Mouse (Mus musculus) heart, adult 2 months (tissue): ENCODE data around the gene Olfr881. TPM values are rescaled to one million over a fixed set of nuclear protein-coding genes. Genes with fewer than 3 reads are reported as not detected.

Source experiments
- DNase-seq, 2 experiments: peaks; one replicate each; pipeline ENCODE4 v3.0.0; 2021
- H3K27ac ChIP-seq: fragments of 200-600 bp; 2 replicates; pipeline ENCODE4 v1.8.1; 2022
- H3K27me3 ChIP-seq: fragments of 200-500 bp; 2 replicates; pipeline ENCODE4 v1.6.1; 2012; ENCODE audit warnings: mild to moderate bottlenecking, low read length, inconsistent platforms, mixed read lengths; ENCODE audit not compliant: control insufficient read depth, insufficient read depth
- H3K36me3 ChIP-seq: fragments of 200-500 bp; 2 replicates; pipeline ENCODE4 v1.6.1; 2012; ENCODE audit warnings: low read length, inconsistent platforms; ENCODE audit not compliant: control insufficient read depth, insufficient read depth
- H3K4me1 ChIP-seq: fragments of 200-500 bp; 2 replicates; pipeline ENCODE4 v1.6.1; 2011; ENCODE audit warnings: low read length; ENCODE audit not compliant: control insufficient read depth, insufficient read depth
- H3K4me3 ChIP-seq: fragments of 200-600 bp; 2 replicates; pipeline ENCODE4 v1.8.1; 2022
- H3K79me2 ChIP-seq: fragments of 200-500 bp; replicated peaks from 2 replicates; pipeline ENCODE4 v1.6.1; 2012; ENCODE audit warnings: mild to moderate bottlenecking, inconsistent platforms, low read length, moderate library complexity, mixed read lengths; ENCODE audit not compliant: control insufficient read depth, insufficient read depth
- H3K9ac ChIP-seq: fragments of 200-500 bp; 2 replicates; pipeline ENCODE4 v1.6.1; 2012; ENCODE audit warnings: low read depth, mild to moderate bottlenecking, control low read depth, inconsistent platforms, low read length, mixed read lengths
- CTCF ChIP-seq: fragments of 200-600 bp; IDR thresholded peaks from 2 replicates; pipeline ENCODE4 v1.8.1; 2022; ENCODE audit warnings: antibody characterized with exemption, mild to moderate bottlenecking, moderate library complexity
- EP300 ChIP-seq: fragments of 200-500 bp; IDR thresholded peaks from 2 replicates; pipeline ENCODE4 v1.6.1; 2011; ENCODE audit warnings: low read depth, low read length, control low read depth; ENCODE audit not compliant: insufficient read depth
- POLR2A ChIP-seq: fragments of 200-500 bp; IDR thresholded peaks from 2 replicates; pipeline ENCODE4 v1.6.1; 2011; ENCODE audit warnings: mild to moderate bottlenecking, low read depth, low read length, control low read depth; ENCODE audit not compliant: insufficient read depth
- WGBS: fragments of 180-500 bp; shearing (Covaris S2); methylation state at CpG from one replicate; pipeline ENCODE4 v1.1.7; 2018; 5-methylcytosine and 5-hydroxymethylcytosine counted together
- intact Hi-C: fragments of 180-260 bp; cut with DNase I; formaldehyde crosslinking; loops from one replicate; pipeline ENCODE4 v1.15.1; 2025
- long read RNA-seq: library from polyadenylated mRNA; stranded (forward); transcript quantifications from one replicate; pipeline ENCODE4 v2.0.0, GENCODE M21; 2021
- polyA plus RNA-seq: library from polyadenylated mRNA; depleted of rRNA; stranded (reverse); fragments of >200 nt; gene quantifications from 2 replicates; pipeline ENCODE4 v1.2.3, GENCODE M21; 2012; rRNA removed
- total RNA-seq, 2 experiments: library from RNA; stranded (reverse); gene quantifications; 2 replicates each; pipeline ENCODE4 v1.2.3; 2021

Gene Olfr881
- total RNA-seq (not detected), polyA plus RNA-seq (not detected in 2 replicates)
- long read RNA-seq, result 0 reads

GRCm38 (mm10) chr9:37991525-37991924 is at the start of gene Olfr881:
Olfr881 (plus strand) TSS chr9:37991825.
- intact Hi-C loops, result no loop called here
- H3K79me2 ChIP-seq, result no peaks in the 10 kb centered on the region
- H3K9ac ChIP-seq, result no peak within 1 kb of the TSS
- H3K27ac ChIP-seq, result no peak within 1 kb of the TSS
- no peak within 1 kb of the TSS for H3K4me3 ChIP-seq
- no peak for DNase-seq
- no peak for TF ChIP-seq POLR2A
- TF ChIP-seq CTCF, result no peak
- TF ChIP-seq EP300, result no peak
- H3K27me3 ChIP-seq, result no peaks in the 10 kb centered on the region
- no peaks in the 10 kb centered on the region for H3K36me3 ChIP-seq
- no peaks in the 10 kb centered on the region for H3K4me1 ChIP-seq

- no peaks in the 10 kb centered on the region for H3K4me1 ChIP-seq
- TF ChIP-seq POLR2A (no peak), EP300 (no peak), CTCF (no peak)
- H3K4me3 ChIP-seq, result no peak overlapping the region
- no peaks in the 10 kb centered on the region for H3K79me2 ChIP-seq
- DNase-seq, result no peak
- H3K36me3 ChIP-seq, result no peaks in the 10 kb centered on the region
- intact Hi-C loops, result no loop called here
- no peaks in the 10 kb centered on the region for H3K27me3 ChIP-seq
- WGBS, result 34% methylated on average over 2 of the region's 2 CpGs
- no peak overlapping the region for H3K27ac ChIP-seq
- H3K9ac ChIP-seq, result no peak overlapping the region
Measured at GRCm38 (mm10) chr9:37998581-37999204, 7.1 kb downstream of the Olfr881 start.

- H3K9ac ChIP-seq, result no peak overlapping the region
- no peak for TF ChIP-seq EP300
- TF ChIP-seq CTCF, result no peak
- TF ChIP-seq POLR2A, result no peak
- WGBS, result 26% methylated on average over 1 of the region's 1 CpGs
- no peak for DNase-seq
- no peaks in the 10 kb centered on the region for H3K4me1 ChIP-seq
- no peaks in the 10 kb centered on the region for H3K36me3 ChIP-seq
- intact Hi-C loops, result no loop called here
- H3K79me2 ChIP-seq, result no peaks in the 10 kb centered on the region
- no peak overlapping the region for H3K27ac ChIP-seq
- no peak overlapping the region for H3K4me3 ChIP-seq
- H3K27me3 ChIP-seq, result no peaks in the 10 kb centered on the region
Measured at GRCm38 (mm10) chr9:38000021-38000420, 8.4 kb downstream of the Olfr881 start.

- intact Hi-C loops, result no loop called here
- TF ChIP-seq POLR2A (no peak), CTCF (no peak), EP300 (no peak)
- 70% methylated on average over 1 of the region's 1 CpGs for WGBS
Measured at GRCm38 (mm10) chr9:38025508-38025907, 33.9 kb downstream of the Olfr881 start, which contains the start of gene Olfr883. Olfr883 (plus strand) TSS chr9:38025808.

More at GRCm38 (mm10) chr9:38025508-38025907, 33.9 kb downstream of the Olfr881 start, which contains the start of gene Olfr883:
- H3K4me3 ChIP-seq, result no peak within 1 kb of the TSS
- no peaks in the 10 kb centered on the region for H3K4me1 ChIP-seq
- no peaks in the 10 kb centered on the region for H3K36me3 ChIP-seq
- DNase-seq, result no peak
- no peaks in the 10 kb centered on the region for H3K27me3 ChIP-seq
- H3K79me2 ChIP-seq, result no peaks in the 10 kb centered on the region
- no peak within 1 kb of the TSS for H3K27ac ChIP-seq
- H3K9ac ChIP-seq, result no peak within 1 kb of the TSS

Other genes with a start within 250 kb of the Olfr881 start
- not detected for gene Olfr874, start 246.7 kb upstream of the Olfr881 start, total RNA-seq
- not detected in 2 replicates for gene Olfr874, start 246.7 kb upstream of the Olfr881 start, polyA plus RNA-seq
- not detected for gene Olfr875, start 220.0 kb upstream of the Olfr881 start, total RNA-seq
- not detected in 2 replicates for gene Olfr875, start 220.0 kb upstream of the Olfr881 start, polyA plus RNA-seq
- gene Olfr876, start 188.8 kb upstream of the Olfr881 start, total RNA-seq, result not detected
- gene Olfr876, start 188.8 kb upstream of the Olfr881 start, polyA plus RNA-seq, result not detected in 2 replicates
- not detected for gene Olfr877, start 137.6 kb upstream of the Olfr881 start, total RNA-seq
- not detected in 2 replicates for gene Olfr877, start 137.6 kb upstream of the Olfr881 start, polyA plus RNA-seq
- not detected for gene Olfr145, start 95.1 kb upstream of the Olfr881 start, total RNA-seq
- not detected in 2 replicates for gene Olfr145, start 95.1 kb upstream of the Olfr881 start, polyA plus RNA-seq
- not detected for gene Olfr878, start 74.0 kb upstream of the Olfr881 start, total RNA-seq
- gene Olfr878, start 74.0 kb upstream of the Olfr881 start, polyA plus RNA-seq, result not detected in 2 replicates
- not detected for gene Olfr883, start 34.0 kb downstream of the Olfr881 start, total RNA-seq
- not detected in 2 replicates for gene Olfr883, start 34.0 kb downstream of the Olfr881 start, polyA plus RNA-seq
- not detected for gene Olfr884, start 54.7 kb downstream of the Olfr881 start, total RNA-seq
- not detected in 2 replicates for gene Olfr884, start 54.7 kb downstream of the Olfr881 start, polyA plus RNA-seq
- not detected for gene Olfr885, start 69.5 kb downstream of the Olfr881 start, total RNA-seq
- not detected in 2 replicates for gene Olfr885, start 69.5 kb downstream of the Olfr881 start, polyA plus RNA-seq
- not detected for gene Olfr887, start 92.2 kb downstream of the Olfr881 start, total RNA-seq
- not detected in 2 replicates for gene Olfr887, start 92.2 kb downstream of the Olfr881 start, polyA plus RNA-seq
- not detected for gene Olfr888, start 116.3 kb downstream of the Olfr881 start, total RNA-seq
- gene Olfr888, start 116.3 kb downstream of the Olfr881 start, polyA plus RNA-seq, result not detected in 2 replicates
- not detected for gene Olfr889, start 123.4 kb downstream of the Olfr881 start, total RNA-seq
- gene Olfr889, start 123.4 kb downstream of the Olfr881 start, polyA plus RNA-seq, result not detected in 2 replicates
- gene Olfr890, start 150.7 kb downstream of the Olfr881 start, total RNA-seq, result not detected
- not detected in 2 replicates for gene Olfr890, start 150.7 kb downstream of the Olfr881 start, polyA plus RNA-seq
- not detected for gene Olfr891, start 189.0 kb downstream of the Olfr881 start, total RNA-seq
- gene Olfr891, start 189.0 kb downstream of the Olfr881 start, polyA plus RNA-seq, result not detected in 2 replicates
- gene Olfr893, start 216.5 kb downstream of the Olfr881 start, total RNA-seq, result not detected
- gene Olfr893, start 216.5 kb downstream of the Olfr881 start, polyA plus RNA-seq, result not detected in 2 replicates
- not detected for gene Olfr894, start 226.2 kb downstream of the Olfr881 start, total RNA-seq
- gene Olfr894, start 226.2 kb downstream of the Olfr881 start, polyA plus RNA-seq, result not detected in 2 replicates